Mouse (Mus musculus): ENCODE data around the gene Senp5.
"Not testable (repeated sequence)": the region's sequence is repeated elsewhere in the genome, so short reads cannot be mapped to it uniquely, and the experiment has no call there.

Gene Senp5

DNA sequence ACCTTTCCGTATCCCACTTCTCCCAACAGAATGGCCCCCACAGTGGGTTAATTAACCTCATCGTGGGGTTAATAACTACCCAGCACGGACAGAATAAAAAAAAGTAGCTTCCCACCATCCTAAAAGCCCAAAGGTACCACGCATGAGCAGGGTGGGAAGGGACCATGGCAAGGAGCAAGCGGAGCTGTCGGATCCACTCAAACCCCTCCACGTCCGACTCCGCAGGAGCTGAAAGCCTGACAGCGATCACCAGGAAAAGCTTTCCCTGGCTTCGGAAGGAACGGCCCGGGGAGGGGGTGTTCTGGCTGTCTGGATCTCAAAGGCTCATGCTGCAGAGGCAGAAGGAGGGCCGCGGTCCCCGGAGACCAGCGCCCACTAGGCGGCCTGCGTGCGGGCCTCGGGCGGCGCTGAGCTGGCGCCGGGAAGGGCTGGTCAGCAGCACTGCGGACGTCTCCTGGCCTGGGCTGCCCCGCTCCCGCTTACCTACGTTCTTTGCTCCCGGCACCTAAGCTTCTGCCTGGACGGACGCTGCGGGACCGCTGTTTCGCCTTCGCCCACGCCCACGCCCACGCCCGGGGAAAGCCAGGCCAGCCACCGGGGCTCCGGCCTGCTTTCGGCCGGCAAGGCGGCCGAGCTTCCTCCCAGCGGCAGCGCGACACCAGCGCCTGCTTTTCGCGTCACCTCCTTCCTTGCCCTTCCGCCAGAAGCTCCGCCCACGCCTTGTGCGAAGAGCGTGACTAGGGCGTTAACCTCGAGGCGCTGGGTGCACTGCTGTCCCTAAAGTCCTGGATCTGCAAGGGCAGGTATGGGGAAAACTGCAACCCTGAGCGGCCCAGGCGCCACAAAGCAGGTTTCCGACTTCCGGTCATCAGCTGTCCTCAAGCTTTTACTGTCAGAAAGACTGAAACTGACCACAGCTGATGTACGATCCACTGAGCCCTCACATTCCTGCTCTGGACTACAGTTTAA lies at the start of gene Senp5:
Gene Senp5, minus strand, starts transcription at position 779 of the 969 bp plus-strand sequence.
- DNase-seq = peak; percentile 86

DNA sequence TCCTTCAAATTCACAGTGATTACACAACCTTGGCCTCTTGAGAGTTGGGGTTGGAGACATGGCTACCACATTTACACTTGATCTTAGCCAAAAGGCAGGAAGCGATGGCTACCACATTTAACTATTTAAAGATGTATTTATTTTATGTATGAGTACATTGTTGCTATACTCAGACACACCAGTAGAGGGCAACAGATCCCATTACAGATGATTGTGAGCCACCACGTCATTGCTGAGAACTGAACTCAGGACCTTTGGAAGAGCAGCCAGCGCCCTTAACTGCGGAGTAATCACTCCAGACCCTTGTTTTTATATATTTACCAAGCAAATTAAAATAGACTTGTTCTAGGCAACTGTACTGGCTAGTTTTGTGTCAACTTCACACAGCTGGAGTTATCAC lies 39.3 kb upstream of the Senp5 start:
- no peak for DNase-seq

DNA sequence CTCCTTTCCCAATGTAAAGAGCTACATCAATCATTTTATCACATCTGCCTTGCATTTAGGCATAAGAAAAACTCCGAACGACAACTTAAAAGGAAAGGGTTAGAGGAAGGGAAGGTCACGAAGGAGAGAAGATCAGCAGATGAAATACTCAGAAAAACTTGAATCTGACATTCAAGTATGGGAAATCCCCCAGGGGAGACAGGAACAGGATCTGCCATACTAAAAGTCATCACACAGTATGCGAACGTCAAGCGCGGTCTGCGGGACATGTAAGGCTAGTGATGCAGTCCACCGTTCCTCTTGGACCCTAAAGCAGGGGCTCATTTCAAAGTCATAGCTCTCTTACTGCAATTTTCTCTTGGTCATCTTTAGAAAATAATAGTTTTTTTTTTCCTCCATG lies 16.6 kb upstream of the Senp5 start:
- no peak for DNase-seq

DNA sequence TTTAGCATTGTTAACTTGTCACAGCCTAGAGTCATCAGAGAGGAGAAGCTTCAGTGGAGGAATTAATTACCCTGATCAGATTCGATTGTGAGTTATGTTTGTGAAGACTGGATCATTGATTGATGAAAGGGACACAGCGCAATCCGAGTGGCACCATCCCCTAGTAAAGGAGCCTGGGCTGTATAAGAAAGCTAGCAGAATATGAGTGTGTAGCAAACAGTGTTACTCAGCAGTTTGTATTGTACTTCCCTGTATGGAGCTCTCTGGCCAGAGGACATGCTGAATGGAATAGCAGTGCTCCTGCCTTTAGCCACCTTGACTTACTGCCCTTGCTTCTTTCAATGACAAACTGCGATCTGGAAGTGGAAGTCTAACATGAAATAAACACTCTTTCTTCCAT lies 7.2 kb upstream of the Senp5 start:
- no peak for DNase-seq

DNA sequence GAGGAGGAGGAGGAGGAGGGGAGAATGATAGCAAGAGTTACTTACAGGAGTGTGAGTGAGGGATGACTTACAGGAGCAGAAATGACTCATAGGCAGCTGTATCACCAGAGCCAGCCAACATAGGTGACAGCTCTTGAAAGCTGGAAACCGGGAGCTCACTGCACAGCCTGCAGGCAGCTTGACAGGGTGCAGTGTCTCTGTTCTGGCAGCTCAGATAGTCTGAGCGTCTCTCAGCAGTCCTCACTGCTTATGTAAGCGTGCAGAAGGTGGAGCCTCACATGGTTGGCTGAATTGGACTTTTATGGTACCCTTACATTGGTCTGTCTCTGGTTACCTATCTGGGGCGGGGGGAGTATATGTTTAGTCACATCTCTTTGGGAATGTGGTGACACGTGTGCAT lies 6.8 kb upstream of the Senp5 start:
- DNase-seq = no peak

DNA sequence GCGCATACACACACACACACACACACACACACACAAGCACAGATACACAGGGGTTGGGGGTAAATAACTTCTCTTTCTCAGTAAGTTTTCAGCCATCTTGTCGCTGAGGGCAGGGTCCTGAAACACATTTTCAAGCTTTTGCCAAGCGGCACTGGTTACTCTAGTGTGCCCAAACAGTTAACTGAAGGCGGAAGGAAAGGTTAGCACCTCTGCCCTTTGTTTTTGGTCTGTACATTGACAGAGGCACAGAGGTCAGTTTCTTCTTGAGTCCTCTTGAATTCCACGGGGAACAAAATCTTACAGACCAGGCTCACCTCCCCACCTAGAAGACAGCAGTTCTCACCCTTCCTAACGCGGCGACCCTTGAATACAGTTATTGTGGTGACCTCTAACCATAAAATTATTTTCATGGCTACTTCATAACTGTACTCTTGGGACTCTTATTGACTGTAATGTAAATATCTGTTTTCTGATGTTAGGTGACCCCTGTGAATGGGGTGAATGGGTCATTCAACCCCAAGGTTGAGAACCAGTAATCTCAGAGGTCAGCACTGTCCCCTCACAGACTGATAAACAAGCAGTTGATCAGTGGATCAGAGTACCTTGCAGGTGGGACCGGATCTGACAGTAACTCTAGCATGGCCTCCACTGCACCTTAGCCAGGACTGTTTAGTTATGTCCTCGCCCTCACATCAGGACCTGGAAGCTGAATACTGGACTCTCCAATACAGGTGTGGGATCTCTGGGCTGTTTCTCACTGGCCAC lies 5.6 kb upstream of the Senp5 start:
- DNase-seq = no peak

DNA sequence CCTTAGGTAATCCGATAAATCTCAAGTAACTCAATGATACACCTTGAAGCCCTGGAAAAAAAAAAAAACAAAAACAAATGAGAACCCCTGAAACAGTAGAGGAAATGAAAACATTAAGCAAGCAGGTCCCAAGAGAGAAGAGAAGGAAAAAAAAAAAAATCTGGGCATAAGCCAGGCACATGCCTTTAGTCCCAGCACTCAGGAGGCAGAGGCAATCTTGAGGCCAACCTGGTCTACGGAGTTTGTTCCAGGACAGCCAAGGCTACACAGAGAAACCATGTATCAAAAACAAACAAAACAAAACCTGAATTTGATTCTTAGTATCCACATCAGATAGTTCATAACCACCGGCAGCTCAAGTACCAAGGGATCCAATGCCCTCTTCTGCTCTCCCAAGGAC lies 1.6 kb upstream of the Senp5 start:
- no peak for DNase-seq

DNA sequence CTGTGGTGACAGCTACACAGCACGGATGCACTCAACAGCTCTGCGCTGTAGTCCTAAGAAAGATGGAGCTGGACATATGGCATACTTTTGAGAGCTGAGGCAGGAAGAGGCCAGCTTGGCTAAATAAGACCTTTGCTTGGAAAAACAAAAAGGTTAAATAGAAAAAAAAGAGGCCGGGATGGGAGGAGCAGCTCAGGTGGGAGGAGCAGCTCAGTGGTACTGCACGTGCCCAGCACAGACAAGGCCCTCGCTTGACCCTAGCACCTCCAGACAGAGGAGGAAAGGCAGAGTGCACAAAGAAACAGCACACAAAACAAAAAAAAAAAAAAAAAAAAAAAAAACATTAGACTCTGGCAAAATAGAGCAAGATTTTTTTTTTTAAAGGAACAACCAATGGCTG lies 6.7 kb downstream of the Senp5 start:
- no peak for DNase-seq

DNA sequence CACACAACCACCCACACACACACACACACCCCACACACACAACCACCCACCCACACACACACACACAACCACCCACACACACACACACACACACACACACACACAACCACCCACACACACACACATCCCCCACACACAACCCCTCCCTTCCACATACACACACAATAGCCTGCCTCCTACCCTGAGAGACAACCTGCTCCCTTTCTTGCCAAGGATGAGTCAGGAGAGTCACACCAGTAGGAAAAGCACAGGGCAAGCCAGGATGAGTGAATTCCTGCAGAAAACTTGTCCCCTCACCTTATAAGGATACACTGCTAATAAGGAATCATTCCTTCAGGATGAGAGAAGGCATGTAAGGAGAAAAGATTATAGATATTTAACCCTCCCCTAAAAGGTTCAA lies 9.1 kb downstream of the Senp5 start:
- no peak for DNase-seq

DNA sequence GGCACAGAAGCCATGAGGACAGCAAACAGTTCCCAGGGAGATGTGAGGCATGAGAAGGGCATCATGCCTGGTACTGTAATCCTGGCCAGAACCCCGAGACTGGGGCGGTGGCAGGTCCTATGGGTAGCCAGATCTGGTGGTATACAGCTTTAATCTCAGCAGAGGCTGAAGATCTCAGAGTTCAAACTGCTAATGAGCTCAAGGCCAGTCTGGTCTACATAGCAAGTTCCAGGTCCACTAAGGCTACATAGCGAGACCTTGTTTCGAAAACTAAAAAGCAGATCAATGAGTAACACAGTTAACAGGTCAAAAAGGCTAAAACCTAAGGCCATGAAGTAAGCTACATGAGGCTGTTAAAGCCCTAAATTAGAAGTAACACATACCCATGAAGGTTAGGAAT lies 9.9 kb downstream of the Senp5 start:
- DNase-seq = no peak

DNA sequence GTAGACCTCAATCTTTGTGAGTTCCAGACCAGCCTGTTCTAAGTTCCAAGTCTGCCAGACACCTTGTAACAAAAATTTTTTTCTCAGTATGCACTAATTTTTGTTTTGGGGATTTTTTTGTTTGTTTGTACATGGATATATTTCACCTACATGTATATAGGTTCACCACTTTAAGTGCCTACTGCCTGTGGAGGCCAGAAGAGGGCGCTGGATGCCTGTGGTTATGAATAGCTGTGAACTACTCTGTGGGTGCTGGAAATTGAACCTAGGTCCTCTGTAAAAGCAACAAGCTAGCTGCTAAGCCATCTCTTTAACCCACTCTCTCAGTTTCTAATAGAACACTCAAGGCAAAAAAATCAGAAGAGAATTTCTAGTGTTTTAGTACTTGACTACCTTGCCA lies 11.0 kb downstream of the Senp5 start:
- DNase-seq = no peak

DNA sequence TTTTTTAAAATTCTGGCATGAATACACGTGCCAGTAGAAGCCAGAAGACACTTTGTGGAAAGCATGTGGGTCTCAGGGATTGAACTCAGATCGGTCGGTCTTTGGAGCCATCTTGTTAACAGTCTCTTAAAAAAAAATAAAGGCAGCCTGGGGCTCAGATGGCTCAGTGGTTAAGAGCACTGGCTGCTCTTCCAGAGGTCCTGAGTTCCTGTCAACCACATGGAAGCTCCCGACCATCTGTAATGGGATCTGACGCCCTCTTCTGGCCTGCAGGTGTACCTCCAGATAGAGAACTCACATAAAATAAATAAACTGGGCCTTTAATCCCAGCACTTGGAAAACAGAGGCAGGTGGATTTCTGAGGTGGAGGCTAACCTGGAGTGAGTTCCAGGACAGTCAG lies 22.1 kb downstream of the Senp5 start:
- no peak for DNase-seq

DNA sequence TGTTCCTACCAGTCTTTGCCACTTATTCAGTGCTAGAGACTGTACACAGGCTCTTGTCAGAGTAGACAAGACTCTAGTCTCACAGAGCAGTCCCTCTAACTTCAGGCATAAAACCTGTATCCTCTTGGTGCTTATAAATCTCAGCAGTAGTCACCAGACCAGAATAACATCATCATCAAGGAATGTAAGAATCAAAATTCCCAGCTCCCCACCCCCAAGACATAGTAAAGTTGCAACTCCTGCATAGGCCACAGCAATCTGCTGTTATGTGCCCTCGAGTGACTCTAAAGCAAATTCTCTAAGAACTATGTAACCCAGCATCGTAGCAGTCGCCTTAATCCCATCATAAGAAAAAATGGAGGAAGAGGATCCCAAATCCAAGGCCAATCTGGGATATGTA lies 23.6 kb downstream of the Senp5 start:
- DNase-seq = no peak

DNA sequence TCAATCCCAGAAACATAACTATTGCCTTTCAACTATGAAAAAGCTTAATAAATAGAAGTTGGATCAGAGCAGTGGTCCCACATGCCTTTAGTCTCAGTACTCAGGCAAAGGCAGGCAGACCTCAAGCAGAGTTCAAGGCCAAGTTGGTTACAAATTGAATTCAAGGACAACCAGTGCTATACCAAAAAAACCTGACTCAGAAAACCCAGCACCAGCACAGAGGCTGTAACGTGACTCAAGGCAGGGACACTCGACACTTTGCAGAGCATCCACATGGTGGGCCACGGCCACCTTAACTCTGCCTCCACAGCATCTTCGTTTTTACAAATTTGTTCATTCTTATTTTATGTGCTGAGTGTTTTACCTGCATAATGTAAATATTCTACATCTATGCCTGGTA lies 27.8 kb downstream of the Senp5 start:
- no peak for DNase-seq

DNA sequence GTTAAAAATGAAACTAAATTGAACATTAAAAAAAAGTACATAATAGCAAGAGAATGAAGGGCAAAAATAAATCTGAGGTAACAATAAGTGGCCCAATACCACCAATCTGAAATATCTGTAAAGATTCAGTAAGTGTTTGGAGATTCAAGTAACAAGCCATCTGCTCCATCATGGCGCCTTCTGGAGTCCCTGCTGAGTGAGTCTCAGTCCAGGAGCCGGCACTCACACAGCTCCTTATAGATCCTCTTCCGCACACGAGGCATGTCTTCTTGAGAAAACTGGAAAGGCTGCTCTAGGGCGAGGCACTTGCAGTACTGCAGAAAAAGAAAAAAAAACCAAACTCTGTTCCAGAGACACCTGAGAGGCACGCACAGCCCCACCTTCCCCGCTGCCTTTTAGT lies 39.9 kb downstream of the Senp5 start:
- no peak for DNase-seq

DNA sequence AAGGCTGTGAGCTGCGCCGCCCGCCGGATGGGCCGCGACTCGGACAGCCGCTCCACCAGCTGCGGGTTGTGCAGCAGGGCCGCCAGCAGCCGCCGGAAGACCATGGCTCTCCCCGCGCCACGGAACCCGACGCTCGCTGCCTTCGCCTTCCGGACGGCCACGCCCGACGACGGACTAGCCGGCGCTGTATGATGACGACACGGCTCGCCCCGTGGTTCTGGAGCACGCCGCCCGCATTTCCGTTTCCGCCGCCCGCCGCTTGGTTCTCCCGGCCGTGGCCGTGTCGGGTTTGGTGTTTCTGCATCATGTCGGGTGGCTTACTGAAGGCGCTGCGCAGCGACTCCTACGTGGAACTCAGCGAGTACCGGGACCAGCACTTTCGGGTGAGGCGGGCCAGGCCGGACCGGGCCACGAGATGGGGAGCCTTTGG lies 54.7 kb downstream of the Senp5 start, which contains the start of the genes 0610012G03Rik and Ncbp2:
Gene 0610012G03Rik, minus strand, starts transcription at position 150 of the 430 bp plus-strand sequence.
Gene Ncbp2, plus strand, starts transcription at position 169 of the 430 bp plus-strand sequence.
- DNase-seq = peak; percentile 96

DNA sequence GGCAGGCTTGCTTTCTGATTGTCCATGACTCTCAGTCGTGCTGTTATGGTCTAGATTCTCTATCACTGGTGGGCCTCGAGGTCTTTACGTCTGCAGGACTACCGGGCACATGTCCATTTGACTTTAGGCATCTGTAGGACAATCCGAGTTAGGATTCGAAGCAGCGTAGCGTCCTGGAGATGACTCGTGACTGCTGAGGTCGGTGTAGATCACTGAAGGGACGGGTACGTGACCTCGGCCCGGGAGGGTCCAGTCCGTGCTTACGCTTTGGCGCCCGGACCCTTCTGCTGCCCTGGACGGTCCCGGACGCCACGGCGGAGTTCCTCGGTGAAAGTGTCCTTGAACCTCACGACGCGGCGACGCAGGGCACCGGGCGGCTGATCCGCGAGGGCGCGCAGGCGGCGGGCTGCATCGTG lies 55.2 kb downstream of the Senp5 start:
- DNase-seq = peak; percentile 7

DNA sequence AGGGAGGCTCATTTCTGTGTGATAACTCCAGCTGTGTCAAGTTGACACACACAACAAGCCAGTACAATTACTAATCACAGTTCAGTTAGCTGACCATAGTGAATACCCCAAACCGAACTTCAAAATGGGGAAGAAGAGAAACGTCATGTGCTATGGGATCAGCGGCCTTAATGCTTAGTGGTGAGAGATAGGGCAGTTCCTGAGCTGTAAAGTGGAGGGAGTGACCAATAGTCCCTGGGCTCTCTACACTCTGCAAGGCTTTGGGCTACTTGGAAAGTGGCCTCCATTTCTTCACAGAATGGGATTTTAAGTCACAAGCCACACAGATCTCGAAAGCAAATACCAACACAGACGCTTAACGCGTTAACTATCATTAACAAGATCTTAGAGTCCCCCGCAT lies 55.8 kb downstream of the Senp5 start:
- no peak for DNase-seq

DNA sequence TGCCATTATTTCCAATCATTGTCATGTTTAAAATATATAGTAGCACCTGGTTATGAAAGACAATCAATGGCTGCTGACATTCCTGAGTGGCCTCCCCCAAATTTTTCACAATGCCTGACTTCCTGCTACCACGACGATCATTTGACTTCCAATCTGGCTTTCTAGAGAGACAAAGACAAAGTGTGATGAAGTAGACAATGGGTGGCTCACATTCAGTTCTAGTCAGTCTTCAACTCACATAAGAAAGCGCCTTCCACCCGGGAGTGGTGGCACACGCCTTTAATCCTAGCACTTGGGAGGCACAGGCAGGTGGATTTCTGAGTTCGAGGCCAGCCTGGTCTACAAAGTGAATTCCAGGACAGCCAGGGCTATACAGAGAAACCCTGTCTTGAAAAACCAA lies 57.1 kb downstream of the Senp5 start:
- DNase-seq = not testable (repeated sequence)

DNA sequence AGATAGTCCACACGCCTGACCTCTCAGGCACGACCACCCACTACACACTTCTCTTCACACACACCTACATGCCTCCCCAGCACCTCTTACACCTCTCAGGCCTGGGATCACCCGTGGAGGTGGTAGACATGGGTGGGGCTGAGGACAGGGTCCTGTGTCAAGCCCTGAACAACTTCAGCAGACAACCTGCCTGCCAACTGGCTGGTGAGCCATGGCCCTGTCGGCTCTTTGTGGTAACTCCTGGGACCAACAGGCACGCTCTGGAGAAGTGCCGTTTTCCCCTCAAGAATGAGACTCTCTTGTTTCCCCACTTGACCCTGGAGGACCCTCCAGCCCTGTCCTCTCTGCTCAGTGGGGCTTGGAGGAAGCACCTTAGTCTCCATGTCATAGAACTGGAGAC lies 57.7 kb downstream of the Senp5 start:
- DNase-seq = no peak

DNA sequence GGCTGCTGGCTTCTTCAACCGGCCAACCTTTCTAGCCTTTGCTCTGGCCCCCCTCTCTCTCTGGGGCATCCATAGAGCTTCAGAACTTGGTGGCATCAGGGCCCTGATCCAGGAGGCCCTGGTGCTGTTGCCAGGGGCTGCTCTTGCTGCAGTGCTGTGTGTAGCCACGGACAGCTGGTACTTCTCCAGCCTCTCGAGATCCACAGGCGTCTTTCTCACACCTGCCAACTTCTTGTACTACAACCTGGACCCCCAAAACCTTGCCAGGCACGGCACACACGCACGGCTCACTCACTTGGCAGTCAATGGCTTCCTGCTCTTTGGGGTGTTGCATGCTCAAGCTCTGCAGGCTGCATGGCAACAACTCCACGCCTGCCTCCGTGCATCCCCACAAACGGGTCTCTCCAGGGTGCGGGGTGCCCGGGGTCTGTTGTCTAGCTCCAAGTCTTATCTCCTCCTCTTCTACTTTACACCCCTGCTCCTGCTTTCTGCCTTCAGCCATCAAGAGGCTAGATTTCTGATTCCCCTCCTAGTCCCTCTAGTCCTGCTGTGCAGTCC lies 58.3 kb downstream of the Senp5 start:
- DNase-seq = no peak

DNA sequence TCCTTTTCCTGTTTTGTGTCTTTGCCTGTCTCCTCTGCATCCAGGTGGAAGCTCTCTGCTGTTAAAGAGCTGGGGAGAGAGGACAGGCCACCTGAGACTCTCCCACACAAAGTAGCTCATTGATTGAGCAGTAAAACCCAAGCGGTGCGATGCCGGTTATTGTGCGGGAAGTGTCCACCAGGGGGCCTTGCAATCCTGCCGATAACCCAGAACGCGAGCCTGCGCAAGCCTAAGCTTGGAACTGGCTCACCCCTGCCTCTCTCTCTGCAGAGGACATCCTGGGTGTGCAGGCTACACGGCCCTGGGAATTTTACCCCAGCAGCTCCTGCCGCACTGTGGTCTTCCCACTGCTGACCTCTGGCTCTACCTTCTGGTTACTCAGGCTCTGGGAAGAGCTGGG lies 59.1 kb downstream of the Senp5 start:
- DNase-seq = peak; percentile 82

DNA sequence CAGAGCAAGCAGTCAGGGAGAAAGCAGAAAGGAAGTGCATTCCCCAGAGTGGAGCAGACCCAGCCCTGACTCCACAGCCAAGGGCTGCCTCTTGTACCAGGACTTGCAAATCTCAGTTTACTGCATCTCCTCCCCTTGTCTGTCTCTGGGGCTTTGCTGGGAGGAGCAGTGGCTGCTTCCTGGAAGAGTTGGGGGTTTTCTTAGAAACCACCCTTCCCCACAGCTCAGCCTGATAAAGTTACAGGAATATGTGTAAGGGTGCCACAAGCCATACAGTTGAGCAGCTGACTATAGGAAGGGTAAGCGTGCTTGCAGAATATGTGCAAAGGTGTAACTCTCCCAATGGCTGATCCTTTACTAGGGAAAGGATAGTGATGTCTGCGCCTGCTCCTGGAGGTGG lies 62.5 kb downstream of the Senp5 start:
- no peak for DNase-seq

DNA sequence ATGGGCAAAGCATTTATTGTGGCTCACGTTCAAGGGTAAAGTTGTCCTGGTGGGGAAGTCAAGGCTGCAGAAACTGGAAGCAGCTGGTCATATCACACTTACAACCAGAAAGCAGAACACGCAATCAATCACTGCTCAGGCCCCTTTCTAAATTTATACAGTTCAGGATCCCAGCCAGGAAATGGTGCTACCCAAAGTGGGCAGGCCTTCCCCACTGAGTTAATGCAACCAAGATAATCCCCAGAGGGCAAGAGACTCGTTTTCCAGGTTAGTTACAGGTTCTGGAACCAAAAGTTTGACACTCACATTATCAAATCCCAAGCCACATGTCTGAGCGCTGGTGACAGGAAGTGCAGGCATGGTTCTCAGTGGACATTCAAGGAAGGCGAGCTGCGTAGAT lies 64.2 kb downstream of the Senp5 start:
- DNase-seq = no peak

Data from thymus, postnatal 25 days (tissue).